Mouse (Mus musculus): ENCODE measurements around the gene Mcf2l. TPM values are rescaled to one million over a fixed set of nuclear protein-coding genes. Genes with fewer than 3 reads are reported as not detected.

The Mcf2l gene
- polyA plus RNA-seq, 1 experiment from 2014 or later = 9.5 TPM

DNA sequence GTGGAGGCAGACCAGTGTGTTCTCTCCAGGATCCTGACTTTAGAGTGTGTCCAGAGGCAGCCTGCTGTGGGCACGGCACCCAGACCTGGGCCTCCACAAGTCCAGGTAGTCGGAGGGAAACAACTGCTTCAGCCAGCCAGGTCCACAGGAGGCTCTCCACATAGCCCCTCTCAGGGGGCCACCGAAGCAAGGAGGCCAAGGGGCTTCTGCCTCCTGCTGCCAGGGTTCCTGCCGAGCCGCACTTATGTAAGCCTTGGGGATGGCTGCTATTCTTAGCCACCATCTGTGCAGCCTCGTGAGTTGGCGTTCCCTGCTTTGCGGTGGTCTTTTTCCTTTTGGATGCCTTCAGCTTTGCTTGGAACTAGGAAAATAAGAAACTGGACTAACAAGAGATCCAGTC lies 114.0 kb downstream of the Mcf2l start:
- Histone ChIP-seq H3K27me3 (no peaks in the 10 kb centered on the region), H3K9me3 (no peaks in the 10 kb centered on the region), H3K4me3 (no peak overlapping the region), H3K36me3 (0 out of 2 replicates have a peak, but pooled peaks cover 8% of the 10 kb centered on the region), H3K4me2 (no peak overlapping the region), H3K27ac (no peak overlapping the region), H3K9ac (no peak overlapping the region), H3K4me1 (no peaks in the 10 kb centered on the region)
- ATAC-seq (ENCODE audit: insufficient number of reproducible peaks, low FRiP score, low TSS enrichment, low read depth) = no peak
- WGBS = 75% methylated on average over 8 of the region's 8 CpGs

DNA sequence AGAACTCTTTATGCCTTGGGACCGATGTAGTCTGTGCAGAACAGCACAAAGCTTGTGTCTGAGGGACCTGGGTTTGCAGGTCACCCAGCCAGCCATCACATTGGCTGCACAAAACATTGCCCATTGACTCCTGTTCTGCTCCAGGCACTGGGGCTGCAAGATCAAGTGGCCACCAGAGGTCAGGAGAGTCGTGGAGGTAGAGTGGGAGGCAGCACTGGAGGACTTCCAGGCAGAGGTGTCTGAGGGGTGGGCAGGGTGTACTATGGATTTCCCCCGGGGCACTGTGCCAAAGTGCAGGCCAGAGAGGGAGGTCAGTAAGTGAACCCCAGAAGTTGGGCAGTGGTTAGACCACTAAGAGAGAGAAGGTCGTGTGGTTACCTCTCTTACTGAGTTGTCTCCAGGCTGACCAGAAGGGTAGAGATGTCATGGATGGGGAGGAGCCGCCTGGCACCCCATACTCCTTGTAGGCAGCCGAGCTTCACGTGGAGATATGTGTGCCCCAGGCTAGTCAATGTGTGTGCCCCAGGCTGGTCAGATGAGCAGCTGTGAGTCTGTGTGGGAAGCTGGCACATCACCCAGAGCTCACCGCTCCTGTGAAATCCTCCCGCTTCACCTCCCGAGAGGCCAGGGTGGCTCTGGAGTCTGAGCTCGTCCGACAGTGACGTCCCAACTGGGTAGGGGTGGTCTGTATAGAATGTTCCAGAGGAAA lies 115.3 kb downstream of the Mcf2l start:
- WGBS = 72% methylated on average over 13 of the region's 13 CpGs
- ATAC-seq (ENCODE audit: insufficient number of reproducible peaks, low FRiP score, low TSS enrichment, low read depth) = no peak
- H3K4me3 ChIP-seq = no peak overlapping the region

DNA sequence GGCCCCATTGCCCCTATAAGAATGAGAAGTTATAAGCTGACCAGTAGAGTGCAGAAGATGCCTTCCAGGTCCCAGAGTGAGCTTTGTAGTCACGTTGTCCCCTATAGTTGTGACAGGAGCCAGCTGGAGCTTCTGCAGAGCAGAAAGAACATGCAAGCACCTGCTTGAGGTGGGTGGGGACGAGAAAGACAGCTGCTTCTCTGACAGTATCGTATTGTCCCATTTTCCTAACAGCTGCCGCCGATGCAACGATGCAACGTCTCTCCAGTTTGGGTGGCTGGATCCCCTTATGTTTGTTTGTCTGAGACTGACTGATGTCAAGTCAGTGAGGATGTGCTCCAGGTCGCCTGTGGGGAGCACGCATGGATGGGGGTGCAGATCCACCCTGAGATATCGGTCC lies 117.8 kb downstream of the Mcf2l start:
- no peak overlapping the region for H3K9ac ChIP-seq
- peaks cover 8% of the 10 kb centered on the region for H3K4me1 ChIP-seq
- H3K36me3 ChIP-seq = 0 out of 2 replicates have a peak, but pooled peaks cover 3% of the 10 kb centered on the region
- H3K4me2 ChIP-seq = no peak overlapping the region
- WGBS = 68% methylated on average over 10 of the region's 10 CpGs
- H3K9me3 ChIP-seq = no peaks in the 10 kb centered on the region
- no peak overlapping the region for H3K27ac ChIP-seq
- no peak overlapping the region for H3K4me3 ChIP-seq
- no peaks in the 10 kb centered on the region for H3K27me3 ChIP-seq
- ATAC-seq (ENCODE audit: insufficient number of reproducible peaks, low FRiP score, low TSS enrichment, low read depth) = no peak

More for the DNA sequence above, 115.3 kb downstream of the Mcf2l start:
- Histone ChIP-seq H3K36me3 (0 out of 2 replicates have a peak, but pooled peaks cover 8% of the 10 kb centered on the region), H3K27me3 (no peaks in the 10 kb centered on the region), H3K9ac (no peak overlapping the region), H3K4me2 (no peak overlapping the region), H3K27ac (no peak overlapping the region), H3K4me1 (no peaks in the 10 kb centered on the region), H3K9me3 (no peaks in the 10 kb centered on the region)

DNA sequence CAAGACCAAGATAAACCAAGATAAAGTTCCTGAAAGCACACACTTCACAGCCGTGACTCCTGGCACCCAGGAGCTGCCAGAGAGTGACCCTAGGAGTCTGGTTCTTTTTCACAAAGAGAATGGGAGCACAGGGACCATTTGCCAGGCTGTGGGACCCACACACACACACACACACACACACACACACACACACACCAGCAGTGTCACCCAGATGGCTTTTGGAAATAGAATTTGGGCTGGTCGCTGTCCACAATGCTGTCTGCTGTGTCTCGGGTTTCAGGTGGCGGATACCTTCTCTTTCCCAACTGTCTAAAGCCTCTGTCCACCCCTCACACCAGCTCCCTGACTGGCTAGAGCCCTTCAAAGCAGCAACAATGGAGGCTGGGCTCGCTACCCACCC lies 120.9 kb downstream of the Mcf2l start:
- WGBS = 71% methylated on average over 5 of the region's 5 CpGs
- no peaks in the 10 kb centered on the region for H3K27me3 ChIP-seq
- H3K9ac ChIP-seq = no peak overlapping the region
- H3K36me3 ChIP-seq = peaks cover 10% of the 10 kb centered on the region; the same call in 1 of the 2 replicates
- no peak overlapping the region for H3K27ac ChIP-seq
- H3K4me3 ChIP-seq = no peak overlapping the region
- no peaks in the 10 kb centered on the region for H3K9me3 ChIP-seq
- peaks cover 24% of the 10 kb centered on the region for H3K4me1 ChIP-seq
- no peak for ATAC-seq (ENCODE audit: insufficient number of reproducible peaks, low FRiP score, low TSS enrichment, low read depth)
- H3K4me2 ChIP-seq = no peak overlapping the region

DNA sequence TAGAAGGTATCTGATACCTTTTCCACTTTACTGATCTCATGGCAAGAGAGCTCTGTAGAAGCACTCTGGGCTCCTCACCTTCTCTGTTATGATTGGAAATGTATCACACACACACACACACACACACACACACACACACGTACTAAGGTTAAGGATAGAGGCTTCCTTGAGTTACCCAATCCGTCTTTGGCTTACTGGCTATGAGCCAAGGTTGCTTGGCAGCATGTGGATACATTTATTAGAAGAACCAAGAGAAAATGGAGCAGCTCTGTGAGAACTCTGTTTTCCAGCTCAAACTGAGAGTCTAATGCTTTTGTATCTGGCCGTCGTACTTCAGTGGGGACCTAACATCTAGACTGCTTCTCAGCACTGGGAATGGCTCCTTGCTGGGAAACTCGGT lies 121.9 kb downstream of the Mcf2l start:
- WGBS = 39% methylated on average over 5 of the region's 5 CpGs
- Histone ChIP-seq H3K27me3 (no peaks in the 10 kb centered on the region), H3K27ac (0 out of 2 replicates have a peak overlapping the region, but pooled peaks have one; percentile 29), H3K9me3 (no peaks in the 10 kb centered on the region), H3K9ac (no peak overlapping the region), H3K4me1 (peaks cover 24% of the 10 kb centered on the region), H3K4me3 (no peak overlapping the region), H3K4me2 (no peak overlapping the region), H3K36me3 (peaks cover 16% of the 10 kb centered on the region; the same call in 1 of the 2 replicates)
- ATAC-seq (ENCODE audit: insufficient number of reproducible peaks, low FRiP score, low TSS enrichment, low read depth) = no peak

DNA sequence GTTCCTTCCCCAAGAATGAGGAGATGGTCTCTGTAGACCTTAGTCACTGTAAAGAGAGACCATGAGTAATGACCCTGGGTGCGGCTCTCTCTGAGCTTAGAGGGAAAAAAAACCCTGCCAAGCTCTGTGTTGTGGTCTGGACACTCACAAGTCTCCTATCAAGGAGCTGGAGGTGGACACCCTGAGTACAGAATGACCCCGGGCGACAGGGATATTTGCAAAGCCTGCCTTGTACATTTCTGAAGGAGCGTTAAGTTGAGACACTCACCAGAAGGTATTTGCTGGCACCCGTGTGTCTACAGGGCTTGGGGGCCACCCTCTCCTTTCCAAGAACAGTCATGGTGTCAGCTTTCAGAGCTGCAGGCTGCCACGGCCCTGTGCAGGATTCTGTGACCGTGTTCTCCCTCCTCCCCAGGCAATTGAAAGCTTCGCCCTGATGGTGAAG lies 123.2 kb downstream of the Mcf2l start:
- ATAC-seq (ENCODE audit: insufficient number of reproducible peaks, low FRiP score, low TSS enrichment, low read depth) = no peak
- H3K27ac ChIP-seq = peak overlapping the region; percentile 69
- H3K27me3 ChIP-seq = no peaks in the 10 kb centered on the region
- H3K36me3 ChIP-seq = peaks cover 28% of the 10 kb centered on the region
- 19% methylated on average over 8 of the region's 8 CpGs for WGBS
- H3K4me1 ChIP-seq = peaks cover 24% of the 10 kb centered on the region
- no peak overlapping the region for H3K4me3 ChIP-seq
- H3K9me3 ChIP-seq = no peaks in the 10 kb centered on the region
- no peak overlapping the region for H3K4me2 ChIP-seq
- no peak overlapping the region for H3K9ac ChIP-seq

DNA sequence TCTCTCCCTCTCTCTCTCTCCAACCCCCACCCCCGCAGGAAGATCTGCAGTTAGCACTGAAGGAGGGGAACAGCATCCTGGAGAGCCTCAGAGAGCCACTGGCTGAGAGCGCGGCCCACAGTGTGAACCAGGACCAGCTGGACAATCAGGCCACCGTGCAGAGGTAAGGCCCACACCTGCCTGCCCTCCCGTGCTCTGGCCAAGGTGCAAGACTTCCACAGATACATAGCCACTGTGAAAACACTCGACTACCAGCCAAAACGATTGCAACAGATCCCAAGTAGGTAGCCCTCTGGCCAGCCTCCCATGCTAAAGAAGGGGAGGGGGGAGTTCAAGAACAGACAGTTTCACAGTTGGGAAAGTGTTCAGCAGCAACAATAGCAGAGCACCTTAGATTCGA lies 124.7 kb downstream of the Mcf2l start:
- ATAC-seq (ENCODE audit: insufficient number of reproducible peaks, low FRiP score, low TSS enrichment, low read depth) = no peak
- Histone ChIP-seq H3K4me1 (peaks cover 24% of the 10 kb centered on the region), H3K9ac (no peak overlapping the region), H3K9me3 (no peaks in the 10 kb centered on the region), H3K4me2 (no peak overlapping the region), H3K36me3 (peaks cover 42% of the 10 kb centered on the region), H3K27me3 (no peaks in the 10 kb centered on the region), H3K4me3 (no peak overlapping the region), H3K27ac (no peak overlapping the region)
- 68% methylated on average over 7 of the region's 8 CpGs for WGBS

DNA sequence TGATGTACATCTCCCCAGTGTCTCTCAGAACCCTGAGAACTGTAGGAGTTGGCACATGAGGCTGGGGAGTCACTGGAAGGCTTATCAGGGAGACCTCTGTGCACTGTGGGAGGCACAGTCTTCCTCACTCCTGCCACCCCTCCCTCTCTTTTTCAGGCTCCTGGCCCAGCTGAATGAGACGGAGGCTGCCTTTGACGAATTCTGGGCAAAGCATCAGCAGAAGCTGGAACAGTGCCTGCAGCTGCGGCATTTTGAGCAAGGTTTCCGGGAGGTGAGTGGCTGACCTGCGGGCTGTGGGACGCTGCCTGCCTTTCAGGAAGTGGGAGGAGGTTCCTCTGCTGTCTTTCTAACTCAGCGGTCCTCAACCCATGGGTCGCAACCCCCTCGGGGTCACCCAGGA lies 126.2 kb downstream of the Mcf2l start:
- ATAC-seq (ENCODE audit: insufficient number of reproducible peaks, low FRiP score, low TSS enrichment, low read depth) = no peak
- Histone ChIP-seq H3K9ac (no peak overlapping the region), H3K4me2 (no peak overlapping the region), H3K4me3 (no peak overlapping the region), H3K9me3 (no peaks in the 10 kb centered on the region), H3K4me1 (peaks cover 24% of the 10 kb centered on the region), H3K27me3 (no peaks in the 10 kb centered on the region), H3K36me3 (peaks cover 57% of the 10 kb centered on the region), H3K27ac (no peak overlapping the region)
- WGBS = 73% methylated on average over 9 of the region's 9 CpGs

DNA sequence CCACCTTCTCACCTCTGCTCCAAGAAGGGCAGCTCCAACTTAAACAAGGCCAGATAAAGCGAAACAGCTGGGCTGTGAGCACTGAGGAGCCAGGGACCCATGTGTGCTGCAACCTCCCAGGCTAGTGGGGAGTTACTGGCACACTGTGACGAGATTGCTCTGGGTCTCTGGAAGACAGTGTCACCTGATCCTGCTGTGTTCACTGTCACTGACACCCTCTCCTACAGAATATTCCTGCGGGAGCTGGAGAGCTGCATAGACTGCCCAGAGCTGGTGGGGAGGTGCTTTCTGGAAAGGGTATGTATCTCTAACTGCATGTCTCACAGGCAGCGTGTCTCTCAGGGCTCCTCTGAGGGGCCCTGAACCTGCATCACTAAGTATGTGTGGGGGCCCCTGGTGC lies 133.9 kb downstream of the Mcf2l start:
- peaks cover 79% of the 10 kb centered on the region for H3K36me3 ChIP-seq
- WGBS = 48% methylated on average over 4 of the region's 4 CpGs

DNA sequence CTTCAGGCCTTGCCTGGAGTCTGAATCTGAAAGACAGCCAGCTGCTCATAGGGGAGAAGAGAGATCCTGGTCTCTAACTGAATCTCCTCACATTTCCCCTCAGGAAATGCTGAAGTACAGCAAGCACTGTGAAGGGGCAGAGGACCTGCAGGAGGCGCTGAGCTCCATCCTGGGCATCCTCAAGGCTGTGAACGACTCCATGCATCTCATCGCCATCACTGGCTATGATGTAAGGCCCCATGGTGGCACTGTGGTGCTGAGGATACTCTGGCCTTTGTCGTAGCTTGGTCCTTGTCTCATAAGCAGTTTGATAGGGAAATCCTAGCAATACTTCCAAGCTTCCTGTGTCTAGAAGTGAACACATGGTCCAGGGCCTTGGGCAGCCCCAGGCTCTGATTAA lies 136.7 kb downstream of the Mcf2l start:
- no peak overlapping the region for H3K9ac ChIP-seq

More for the DNA sequence above, 133.9 kb downstream of the Mcf2l start:
- H3K4me2 ChIP-seq = no peak overlapping the region
- no peaks in the 10 kb centered on the region for H3K4me1 ChIP-seq
- no peak overlapping the region for H3K9ac ChIP-seq
- ATAC-seq (ENCODE audit: insufficient number of reproducible peaks, low FRiP score, low TSS enrichment, low read depth) = no peak
- no peak overlapping the region for H3K27ac ChIP-seq
- no peaks in the 10 kb centered on the region for H3K27me3 ChIP-seq
- no peak overlapping the region for H3K4me3 ChIP-seq
- 0 out of 2 replicates have a peak, but pooled peaks cover 3% of the 10 kb centered on the region for H3K9me3 ChIP-seq

DNA sequence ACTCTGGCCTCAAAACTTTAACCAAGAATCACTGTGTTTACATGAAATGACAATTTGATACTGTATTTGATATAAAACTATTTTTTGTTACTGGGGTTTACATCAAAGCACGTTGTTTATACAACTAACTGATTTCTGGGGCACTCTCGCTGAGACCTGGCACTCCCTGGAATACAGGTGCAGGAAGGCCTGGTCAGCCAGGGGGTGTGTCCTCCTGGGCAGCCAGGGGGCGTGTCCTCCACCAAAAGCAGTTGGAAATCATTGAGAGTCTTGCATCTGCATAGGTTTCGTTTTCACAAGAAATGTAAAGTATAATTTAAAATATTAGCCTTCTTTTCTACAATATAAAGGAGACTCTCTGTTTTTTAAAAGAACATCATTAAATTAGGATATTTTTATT lies 146.0 kb downstream of the Mcf2l start:
- H3K4me2 ChIP-seq = no peak overlapping the region
- H3K4me3 ChIP-seq = no peak overlapping the region
- no peaks in the 10 kb centered on the region for H3K4me1 ChIP-seq
- H3K27ac ChIP-seq = no peak overlapping the region
- H3K9me3 ChIP-seq = no peaks in the 10 kb centered on the region
- H3K9ac ChIP-seq = no peak overlapping the region
- 54% methylated on average over 4 of the region's 4 CpGs for WGBS
- H3K27me3 ChIP-seq = no peaks in the 10 kb centered on the region
- H3K36me3 ChIP-seq = peaks cover 38% of the 10 kb centered on the region
- ATAC-seq (ENCODE audit: insufficient number of reproducible peaks, low FRiP score, low TSS enrichment, low read depth) = no peak

More for the DNA sequence above, 136.7 kb downstream of the Mcf2l start:
- Histone ChIP-seq H3K9me3 (0 out of 2 replicates have a peak, but pooled peaks cover 3% of the 10 kb centered on the region), H3K4me1 (no peaks in the 10 kb centered on the region), H3K27me3 (no peaks in the 10 kb centered on the region), H3K27ac (no peak overlapping the region), H3K4me2 (no peak overlapping the region), H3K4me3 (no peak overlapping the region), H3K36me3 (peaks cover 75% of the 10 kb centered on the region)
- no peak for ATAC-seq (ENCODE audit: insufficient number of reproducible peaks, low FRiP score, low TSS enrichment, low read depth)
- WGBS = 50% methylated on average over 4 of the region's 4 CpGs

DNA sequence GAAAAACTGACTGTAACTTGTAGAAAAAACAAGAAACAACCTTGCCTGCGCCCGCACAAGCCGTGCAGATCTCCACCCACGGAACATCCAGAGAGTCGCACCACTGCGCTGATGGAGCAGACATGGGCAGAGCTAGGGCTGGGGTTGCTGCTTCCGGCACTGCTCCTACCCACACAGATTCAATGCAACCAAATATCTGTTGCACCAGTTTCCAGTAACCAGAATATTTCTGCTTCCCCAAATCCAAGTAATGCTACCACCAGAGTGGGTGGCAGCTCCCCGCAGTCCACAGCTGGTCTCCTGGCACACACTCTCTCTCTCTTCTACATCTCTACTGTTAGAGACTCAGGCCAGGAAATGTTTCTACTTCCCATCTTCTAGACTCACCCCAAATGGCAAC lies 148.2 kb downstream of the Mcf2l start:
- no peak overlapping the region for H3K4me2 ChIP-seq
- ATAC-seq (ENCODE audit: insufficient number of reproducible peaks, low FRiP score, low TSS enrichment, low read depth) = no peak
- H3K27me3 ChIP-seq = no peaks in the 10 kb centered on the region
- H3K4me1 ChIP-seq = no peaks in the 10 kb centered on the region
- no peak overlapping the region for H3K27ac ChIP-seq
- H3K36me3 ChIP-seq = peaks cover 22% of the 10 kb centered on the region
- no peak overlapping the region for H3K9ac ChIP-seq
- no peaks in the 10 kb centered on the region for H3K9me3 ChIP-seq
- no peak overlapping the region for H3K4me3 ChIP-seq
- 90% methylated on average over 8 of the region's 8 CpGs for WGBS

All from limb, embryonic 15.5 days (tissue).